Mouse (Mus musculus) CH12.LX (cell line): ENCODE measurements around the gene Parp2. TPM values are rescaled to one million over a fixed set of nuclear protein-coding genes. Genes with fewer than 3 reads are reported as not detected.

Experiments
- DNase-seq: peaks from one replicate; pipeline ENCODE4 v3.0.0-alpha.2; 2013; ENCODE audit errors: extremely low read depth
- H3K27ac ChIP-seq: 2 replicates; pipeline ENCODE4 v1.5.1; 2012; ENCODE audit warnings: low read depth, mild to moderate bottlenecking, control low read depth, moderate library complexity; ENCODE audit not compliant: insufficient read depth
- H3K27me3 ChIP-seq: replicated peaks from 2 replicates; pipeline ENCODE3; 2012; ENCODE audit warnings: inconsistent platforms
- H3K36me3 ChIP-seq, 2 experiments: replicated peaks in 1 of 2; 2 replicates each; pipeline versions ENCODE3 to v1.6.1; 2012; ENCODE audit warnings: inconsistent platforms in 1 of 2, low read length in 1 of 2, mild to moderate bottlenecking in 1 of 2, mixed read lengths in 1 of 2, moderate library complexity in 1 of 2; ENCODE audit not compliant: control insufficient read depth in 1 of 2, insufficient read depth in 1 of 2
- H3K4me1 ChIP-seq, 2 experiments: 2 replicates each; pipeline ENCODE4 v1.6.1; 2012; ENCODE audit warnings: inconsistent platforms in 1 of 2, moderate library complexity in 1 of 2; ENCODE audit not compliant: insufficient read depth in 2 of 2, control insufficient read depth in 1 of 2
- H3K4me2 ChIP-seq: 2 replicates; pipeline ENCODE4 v1.6.1; 2012; ENCODE audit warnings: low read depth, mild to moderate bottlenecking, control low read depth; ENCODE audit not compliant: poor library complexity, insufficient read depth, severe bottlenecking
- H3K4me3 ChIP-seq, 3 experiments: fragments of 150-350 bp in 1 of 3; sonication (generic) in 1 of 3; replicated peaks in 1 of 3; 2 replicates each; pipeline versions ENCODE3 to v1.5.1; 2011 to 2012; ENCODE audit warnings: low read depth in 2 of 3, low read length in 2 of 3, mild to moderate bottlenecking in 2 of 3, moderate library complexity in 2 of 3, control low read depth in 1 of 3, improper control_type of control experiment in 1 of 3, inconsistent platforms in 1 of 3, mixed read lengths in 1 of 3; ENCODE audit not compliant: poor library complexity in 1 of 3
- H3K79me2 ChIP-seq: replicated peaks from 2 replicates; pipeline ENCODE4 v1.6.1; 2012; ENCODE audit warnings: mild to moderate bottlenecking, moderate library complexity; ENCODE audit not compliant: control insufficient read depth, poor library complexity, insufficient read depth, severe bottlenecking; ENCODE audit errors: extremely low read depth
- H3K9ac ChIP-seq: 2 replicates; pipeline ENCODE4 v1.6.1; 2012; ENCODE audit warnings: low read depth, mild to moderate bottlenecking, control low read depth, moderate library complexity; ENCODE audit not compliant: insufficient read depth
- H3K9me3 ChIP-seq: replicated peaks from 2 replicates; pipeline ENCODE3; 2012; ENCODE audit warnings: low read length, inconsistent platforms, mixed read lengths
- BHLHE40 ChIP-seq: IDR thresholded peaks from 2 replicates; pipeline ENCODE4 v1.6.1; 2011; ENCODE audit warnings: mild to moderate bottlenecking, low read depth, low read length, improper control_type of control experiment
- CHD1 ChIP-seq: IDR thresholded peaks from 2 replicates; pipeline ENCODE4 v1.6.1; 2012; ENCODE audit warnings: low read depth, low read length, improper control_type of control experiment, inconsistent platforms
- CHD2 ChIP-seq: IDR thresholded peaks from 2 replicates; pipeline ENCODE4 v1.6.1; 2011; ENCODE audit warnings: low read length, improper control_type of control experiment
- CTCF ChIP-seq, 2 experiments: IDR thresholded peaks in 1 of 2; conservative IDR thresholded peaks in 1 of 2; 2 replicates each; pipeline ENCODE4 v1.5.1; 2011 to 2012; ENCODE audit warnings: low read depth in 2 of 2, low read length in 2 of 2, improper control_type of control experiment in 1 of 2, inconsistent platforms in 1 of 2, mild to moderate bottlenecking in 1 of 2, moderate library complexity in 1 of 2
- ELF1 ChIP-seq: IDR thresholded peaks from 2 replicates; pipeline ENCODE4 v1.6.1; 2014; ENCODE audit warnings: low read depth, mild to moderate bottlenecking, inconsistent platforms, low read length, improper control_type of control experiment
- EP300 ChIP-seq: IDR thresholded peaks from 2 replicates; pipeline ENCODE4 v1.6.1; 2011; ENCODE audit warnings: low read length, improper control_type of control experiment
- ETS1 ChIP-seq: conservative IDR thresholded peaks from 2 replicates; pipeline ENCODE4 v1.6.1; 2012; ENCODE audit warnings: low read depth, mild to moderate bottlenecking, inconsistent platforms, low read length, improper control_type of control experiment, moderate library complexity
- GABPA ChIP-seq: IDR thresholded peaks from 2 replicates; pipeline ENCODE4 v1.6.1; 2012; ENCODE audit warnings: low read depth, low read length, improper control_type of control experiment, inconsistent platforms; ENCODE audit not compliant: insufficient replicate concordance
- IRF4 ChIP-seq: IDR thresholded peaks from 2 replicates; pipeline ENCODE4 v1.6.1; 2014; ENCODE audit warnings: low read depth, mild to moderate bottlenecking, inconsistent platforms, low read length, improper control_type of control experiment
- JUN ChIP-seq: IDR thresholded peaks from 2 replicates; pipeline ENCODE4 v1.6.1; 2011; ENCODE audit warnings: low read depth, mild to moderate bottlenecking, low read length, improper control_type of control experiment, moderate library complexity; ENCODE audit not compliant: insufficient read depth
- MAFK ChIP-seq: IDR thresholded peaks from 2 replicates; pipeline ENCODE4 v1.6.1; 2011; ENCODE audit warnings: low read length, improper control_type of control experiment; ENCODE audit not compliant: insufficient replicate concordance
- MAZ ChIP-seq: IDR thresholded peaks from 2 replicates; pipeline ENCODE4 v1.6.1; 2012; ENCODE audit warnings: low read depth, mild to moderate bottlenecking, inconsistent platforms, low read length, improper control_type of control experiment, moderate library complexity
- MXI1 ChIP-seq: IDR thresholded peaks from 2 replicates; pipeline ENCODE4 v1.6.1; 2011; ENCODE audit warnings: mild to moderate bottlenecking, low read depth, low read length, improper control_type of control experiment
- NELFE ChIP-seq: IDR thresholded peaks from 2 replicates; pipeline ENCODE4 v1.6.1; 2011; ENCODE audit warnings: low read depth, low read length, improper control_type of control experiment
- PAX5 ChIP-seq: IDR thresholded peaks from 2 replicates; pipeline ENCODE4 v1.6.1; 2012; ENCODE audit warnings: low read length, inconsistent platforms, mixed read lengths
- POLR2A ChIP-seq: IDR thresholded peaks from 2 replicates; pipeline ENCODE4 v1.6.1; 2011; ENCODE audit warnings: low read depth, mild to moderate bottlenecking, improper control_type of control experiment, low read length
- POLR2AphosphoS2 ChIP-seq: IDR thresholded peaks from 2 replicates; pipeline ENCODE4 v1.6.1; 2011; ENCODE audit warnings: low read depth, low read length, improper control_type of control experiment
- RAD21 ChIP-seq: IDR thresholded peaks from 2 replicates; pipeline ENCODE4 v1.6.1; 2011; ENCODE audit warnings: low read depth, mild to moderate bottlenecking, low read length, improper control_type of control experiment, moderate library complexity
- RCOR1 ChIP-seq: conservative IDR thresholded peaks from 2 replicates; pipeline ENCODE4 v1.6.1; 2012; ENCODE audit warnings: low read depth, mild to moderate bottlenecking, inconsistent platforms, low read length, improper control_type of control experiment
- SIN3A ChIP-seq: IDR thresholded peaks from 2 replicates; pipeline ENCODE4 v1.6.1; 2012; ENCODE audit warnings: low read length, improper control_type of control experiment, inconsistent platforms
- SMC3 ChIP-seq: IDR thresholded peaks from 2 replicates; pipeline ENCODE4 v1.6.1; 2011; ENCODE audit warnings: low read depth, low read length, improper control_type of control experiment
- TBP ChIP-seq: conservative IDR thresholded peaks from 2 replicates; pipeline ENCODE4 v1.6.1; 2011; ENCODE audit warnings: low read depth, low read length, improper control_type of control experiment
- TCF12 ChIP-seq: IDR thresholded peaks from 2 replicates; pipeline ENCODE4 v1.6.1; 2014; ENCODE audit warnings: low read depth, mild to moderate bottlenecking, inconsistent platforms, low read length, improper control_type of control experiment
- UBTF ChIP-seq: IDR thresholded peaks from 2 replicates; pipeline ENCODE4 v1.6.1; 2012; ENCODE audit warnings: low read depth, mild to moderate bottlenecking, inconsistent platforms, low read length, improper control_type of control experiment, moderate library complexity
- USF1 ChIP-seq: IDR thresholded peaks from 2 replicates; pipeline ENCODE4 v1.6.1; 2014; ENCODE audit warnings: low read depth, mild to moderate bottlenecking, inconsistent platforms, low read length, improper control_type of control experiment
- USF2 ChIP-seq: conservative IDR thresholded peaks from 2 replicates; pipeline ENCODE4 v1.6.1; 2011; ENCODE audit warnings: low read depth, low read length, improper control_type of control experiment
- ZMIZ1 ChIP-seq: IDR thresholded peaks from 2 replicates; pipeline ENCODE4 v1.6.1; 2012; ENCODE audit warnings: low read depth, mild to moderate bottlenecking, inconsistent platforms, low read length, improper control_type of control experiment
- dilution Hi-C: fragments of 300-500 bp; cut with MboI; formaldehyde crosslinking; loops from 2 replicates; pipeline ENCODE4 v1.14.3; 2020; ENCODE audit warnings: low sequenced_read_pairs; ENCODE audit not compliant: extremely low pct_unique_long_range_greater_than_20kb, extremely low pct_ligation_motif_present
- in situ Hi-C: fragments of 300-500 bp; cut with MboI; formaldehyde crosslinking; loops from 3 replicates; pipeline ENCODE4 v1.14.3; 2019; ENCODE audit warnings: low sequenced_read_pairs, low pct_ligation_motif_present, low pct_unique_long_range_greater_than_20kb, mixed read lengths
- polyA plus RNA-seq: library from polyadenylated mRNA; unstranded; fragments of >175 nt; gene quantifications from 2 replicates; pipeline ENCODE4 v1.2.1, GENCODE M21; 2012; ENCODE audit warnings: low read depth; ENCODE audit not compliant: insufficient read length
- total RNA-seq, 2 experiments: library from RNA; depleted of rRNA; stranded (reverse); fragments of 300-350 nt in 1 of 2; fragments of >200 nt in 1 of 2; gene quantifications; 2 replicates each; pipeline ENCODE4 v1.2.3; 2012 to 2014

Parp2 gene
- total and polyA plus RNA-seq, 3 experiments = 64.6 to 95.9 (median 90.9) TPM

- Histone ChIP-seq H3K27me3 (no peaks in the 10 kb centered on the region), H3K9me3 (no peaks in the 10 kb centered on the region), H3K4me1 (peaks cover 0 to 4% of the 10 kb centered on the region in 2 experiments; a peak in 2 of 4 replicates)
- TF ChIP-seq BHLHE40 (no peak), GABPA (no peak), POLR2A (no peak), UBTF (no peak), RCOR1 (no peak), MAFK (no peak), CHD1 (no peak), PAX5 (no peak), CTCF (conservative IDR thresholded peaks at IDR 0.05 in 1 of 2, IDR thresholded peaks at IDR 0.05 in 1 of 2; ENCODE audit: low read depth in 2 of 2, low read length in 2 of 2) (no peak), USF2 (no peak), ZMIZ1 (no peak), NELFE (no peak), MAZ (no peak), TCF12 (no peak), POLR2AphosphoS2 (no peak), ETS1 (no peak), TBP (no peak), MXI1 (no peak), RAD21 (no peak), JUN (no peak)
- TF ChIP-seq, all 38 proteins: peak for 0
- dilution Hi-C loops = no loop called here
- H3K4me2 ChIP-seq = no peak overlapping the region
- no peak for DNase-seq
- no peaks in the 10 kb centered on the region for H3K36me3 ChIP-seq
- no peak overlapping the region for H3K4me3 ChIP-seq
- H3K79me2 ChIP-seq = no peaks in the 10 kb centered on the region
- in situ Hi-C loops = no loop called here
- no peak overlapping the region for H3K9ac ChIP-seq
- H3K27ac ChIP-seq = no peak overlapping the region
These were observed 11.7 kb upstream of the Parp2 start for GRCm38 (mm10) chr14:50795965-50796364.

DNA sequence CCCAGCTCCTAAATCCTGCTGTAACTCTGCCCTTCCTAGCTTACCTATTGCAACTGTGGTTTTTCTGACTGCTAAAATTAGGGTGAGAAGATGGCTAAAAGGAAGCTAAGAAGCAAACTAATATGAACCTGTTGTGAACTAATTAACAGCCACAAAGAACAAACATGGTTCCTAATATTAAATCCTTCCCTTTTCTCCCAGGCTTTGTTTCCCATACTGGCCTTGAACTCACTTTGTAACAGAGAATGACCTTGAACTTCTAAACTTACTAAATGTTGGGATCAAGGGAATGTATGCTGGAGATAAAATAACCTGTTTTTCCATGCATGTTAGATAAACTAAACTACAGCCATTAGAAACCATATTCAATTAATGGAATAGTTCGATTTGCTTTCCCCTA, 11.2 kb upstream of the Parp2 start:
- no peak for TF ChIP-seq ETS1
- TF ChIP-seq ZMIZ1 = no peak
- TF ChIP-seq USF1 = no peak
- TF ChIP-seq CHD1 = no peak
- TF ChIP-seq CTCF (conservative IDR thresholded peaks at IDR 0.05 in 1 of 2, IDR thresholded peaks at IDR 0.05 in 1 of 2; ENCODE audit: low read depth in 2 of 2, low read length in 2 of 2) = no peak
- no peak for TF ChIP-seq RAD21
- no peak for TF ChIP-seq CHD2
- TF ChIP-seq POLR2A = no peak
- no peak for TF ChIP-seq EP300
- TF ChIP-seq USF2 = no peak
- no peak for TF ChIP-seq POLR2AphosphoS2
- no peak for TF ChIP-seq RCOR1
- no peak for TF ChIP-seq IRF4
- no peak for TF ChIP-seq MXI1
- no peak for TF ChIP-seq GABPA
- TF ChIP-seq SIN3A = no peak
- TF ChIP-seq PAX5 = no peak
- TF ChIP-seq ELF1 = no peak
- no peak for TF ChIP-seq BHLHE40
- TF ChIP-seq SMC3 = no peak
- peaks cover 0 to 4% of the 10 kb centered on the region in 2 experiments; a peak in 2 of 4 replicates for H3K4me1 ChIP-seq
- in situ Hi-C loops (no loop called here), dilution Hi-C loops (no loop called here)
- no peaks in the 10 kb centered on the region for H3K36me3 ChIP-seq
- DNase-seq = no peak
- H3K9me3 ChIP-seq = no peaks in the 10 kb centered on the region
- H3K27ac ChIP-seq = no peak overlapping the region
- H3K4me3 ChIP-seq = no peak overlapping the region
- H3K79me2 ChIP-seq = no peaks in the 10 kb centered on the region
- no peak overlapping the region for H3K4me2 ChIP-seq
- H3K27me3 ChIP-seq = no peaks in the 10 kb centered on the region
- H3K9ac ChIP-seq = no peak overlapping the region
